Mouse (Mus musculus) frontal cortex, postnatal 25 days (tissue): Measurements from ENCODE around the gene Psmd11.
"Not testable (repeated sequence)": the region's sequence is repeated elsewhere in the genome, so short reads cannot be mapped to it uniquely, and the experiment has no call there.

ENCODE experiments used
- DNase-seq, 2 experiments: peaks; one replicate each; pipeline ENCODE4 v3.0.0; 2022; ENCODE audit warnings: low spot score in 2 of 2

Gene Psmd11

DNA sequence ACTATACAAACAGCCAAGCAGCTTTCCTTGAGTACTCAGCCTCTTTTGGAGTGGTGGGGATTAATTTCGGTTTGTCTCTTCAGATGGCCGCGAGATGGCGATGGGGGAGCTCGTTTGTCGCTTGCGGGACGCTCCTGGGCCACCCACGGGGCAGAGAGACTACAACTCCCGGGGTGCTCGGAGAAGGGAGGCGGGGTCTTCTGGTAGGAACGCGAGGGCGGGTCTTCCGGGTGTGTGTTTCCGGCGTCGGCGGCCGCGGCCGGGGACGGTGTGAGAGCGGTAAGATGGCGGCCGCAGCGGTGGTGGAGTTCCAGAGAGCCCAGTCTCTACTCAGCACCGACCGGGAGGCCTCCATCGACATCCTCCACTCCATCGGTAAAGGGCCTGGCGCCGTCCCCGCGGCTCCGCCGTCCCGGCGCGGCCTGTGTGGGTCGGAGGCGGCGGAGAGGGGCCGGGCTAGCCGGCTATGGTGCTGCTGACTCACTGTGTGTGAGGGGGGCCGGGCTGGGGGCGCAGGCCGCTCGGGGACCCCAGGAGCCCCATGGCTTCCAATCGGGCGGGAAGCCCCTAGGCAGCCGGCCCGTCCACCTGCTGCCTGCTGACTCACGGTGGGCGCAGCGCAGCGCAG is at the start of gene Psmd11:
Gene Psmd11, plus strand, starts transcription at position 235 of the 628 bp plus-strand sequence.
- DNase-seq: peak; percentile 85 to 87

DNA sequence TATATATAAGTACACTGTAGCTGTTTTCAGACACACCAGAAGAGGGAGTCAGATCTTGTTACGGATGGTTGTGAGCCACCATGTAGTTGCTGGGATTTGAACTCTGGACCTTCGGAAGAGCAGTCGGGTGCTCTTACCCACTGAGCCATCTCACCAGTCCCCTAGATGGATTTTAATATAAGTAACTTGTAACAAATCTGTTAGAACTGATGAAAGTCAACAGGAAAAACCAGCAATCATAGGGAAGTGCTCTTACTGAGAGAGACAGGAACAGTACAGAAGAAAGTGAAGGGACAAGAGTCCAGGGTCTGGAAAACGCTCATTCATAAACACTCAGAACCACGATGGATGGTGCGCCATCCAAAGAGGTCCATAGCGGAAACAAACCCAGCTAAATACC is 49.2 kb upstream of the Psmd11 start:
- not testable (repeated sequence) for DNase-seq

DNA sequence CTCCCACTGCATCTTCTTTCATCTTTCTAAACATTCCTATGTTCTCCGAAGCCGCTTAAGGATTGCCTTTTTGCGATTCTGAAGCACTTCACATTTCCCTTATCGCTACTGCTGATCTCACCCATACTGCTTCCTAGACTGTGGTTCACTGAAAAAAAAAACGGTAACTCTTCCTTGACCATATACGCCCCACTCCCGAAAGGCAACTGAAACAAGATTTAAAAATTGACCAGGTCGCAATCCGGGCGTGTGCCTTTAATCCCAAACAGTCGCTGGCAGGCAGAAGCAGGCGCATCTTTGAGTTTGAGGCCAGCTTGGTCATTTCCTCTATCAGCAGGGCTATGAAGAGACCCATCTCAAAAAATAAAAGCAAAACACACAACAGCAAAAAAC is 45.8 kb upstream of the Psmd11 start:
- DNase-seq: no peak

DNA sequence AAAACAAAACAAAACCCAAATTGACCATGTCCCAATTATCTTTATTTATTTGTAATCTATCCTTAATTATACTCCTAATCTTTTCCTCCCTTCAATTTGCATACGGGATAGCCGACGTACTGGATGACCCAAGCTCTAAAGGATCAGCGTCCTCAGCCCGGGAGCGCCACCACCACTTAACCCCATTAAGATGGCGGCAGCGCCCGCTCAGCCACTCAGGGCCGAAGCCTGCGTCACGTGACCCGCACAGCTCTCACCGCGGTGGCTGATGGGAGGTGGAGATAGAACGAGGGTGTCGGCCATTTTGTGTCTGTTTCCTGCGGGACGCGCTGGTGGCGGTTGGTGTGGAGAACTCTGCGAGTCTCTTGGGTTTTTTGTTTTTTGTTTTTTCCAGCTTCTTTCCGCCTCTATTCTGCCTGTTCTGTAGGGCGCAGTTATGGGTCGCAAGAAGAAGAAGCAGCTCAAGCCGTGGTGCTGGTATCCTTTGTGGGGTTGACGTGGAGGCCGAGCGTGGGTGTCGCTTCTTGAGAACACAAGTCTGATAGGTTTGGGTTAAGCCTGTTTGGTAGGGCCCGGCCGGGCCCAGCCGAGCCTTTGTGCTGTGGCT is 45.3 kb upstream of the Psmd11 start, which contains the start of gene Zfp207:
Gene Zfp207, plus strand, starts transcription at position 261 of the 607 bp plus-strand sequence.
- peak; percentile 97 for DNase-seq

DNA sequence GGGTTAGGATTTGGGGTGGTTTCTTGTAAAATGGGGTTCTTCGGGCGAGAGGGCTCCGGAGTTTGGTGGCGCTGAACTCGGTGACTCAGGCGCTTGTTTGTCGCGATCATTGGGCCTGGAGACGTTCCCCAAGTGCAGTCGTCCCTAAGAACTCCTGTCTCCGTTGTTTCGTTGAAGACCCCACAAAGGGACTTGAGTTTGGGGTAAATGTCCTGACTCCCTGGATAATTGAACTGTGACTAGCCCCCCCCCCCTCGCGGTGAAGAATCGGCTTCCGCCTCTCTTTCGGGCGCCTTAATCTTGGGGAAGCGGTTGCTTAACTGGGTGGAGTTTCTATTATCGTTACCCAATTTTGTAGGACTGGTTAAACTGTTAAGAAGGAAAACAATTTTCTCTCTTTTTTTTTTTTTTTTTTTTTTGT is 44.8 kb upstream of the Psmd11 start:
- no peak for DNase-seq

DNA sequence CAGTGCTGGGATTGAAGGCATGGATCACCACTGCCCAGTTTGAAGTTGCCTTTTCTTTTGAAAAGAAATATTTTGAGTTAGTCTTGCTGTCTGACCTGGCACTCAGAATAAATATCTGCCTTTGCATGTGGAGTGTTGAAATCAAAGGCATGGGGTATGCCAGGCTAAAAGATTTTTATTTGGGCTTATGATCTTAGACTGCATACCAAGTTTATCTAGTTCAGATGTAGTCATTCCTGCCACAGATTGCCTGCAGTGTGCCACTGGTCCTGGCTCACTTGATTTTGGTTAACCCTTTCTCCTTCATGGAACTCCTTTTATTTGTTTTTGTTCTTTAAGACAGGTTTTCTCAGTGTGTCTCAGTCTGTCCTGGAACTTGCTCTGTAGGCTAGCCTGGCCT is 44.0 kb upstream of the Psmd11 start:
- no peak for DNase-seq

DNA sequence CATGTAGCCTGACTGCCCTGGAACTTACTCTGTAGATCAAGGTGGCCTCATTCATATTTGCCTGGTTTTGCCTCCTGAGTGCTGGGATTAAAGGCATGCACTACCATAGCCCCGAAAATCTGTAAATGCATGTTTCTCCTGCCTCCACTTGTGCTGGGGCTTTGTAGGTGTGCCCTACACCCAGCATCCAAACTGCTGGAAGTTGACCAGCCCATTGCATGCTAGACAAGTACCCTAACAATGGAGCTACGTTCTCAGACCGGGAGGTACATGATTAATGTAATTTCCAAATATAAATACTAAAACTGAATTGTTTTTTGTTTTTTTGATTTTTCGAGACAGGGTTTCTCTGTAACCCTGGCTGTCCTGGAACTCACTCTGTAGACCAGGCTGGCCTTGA is 43.4 kb upstream of the Psmd11 start:
- no peak for DNase-seq

DNA sequence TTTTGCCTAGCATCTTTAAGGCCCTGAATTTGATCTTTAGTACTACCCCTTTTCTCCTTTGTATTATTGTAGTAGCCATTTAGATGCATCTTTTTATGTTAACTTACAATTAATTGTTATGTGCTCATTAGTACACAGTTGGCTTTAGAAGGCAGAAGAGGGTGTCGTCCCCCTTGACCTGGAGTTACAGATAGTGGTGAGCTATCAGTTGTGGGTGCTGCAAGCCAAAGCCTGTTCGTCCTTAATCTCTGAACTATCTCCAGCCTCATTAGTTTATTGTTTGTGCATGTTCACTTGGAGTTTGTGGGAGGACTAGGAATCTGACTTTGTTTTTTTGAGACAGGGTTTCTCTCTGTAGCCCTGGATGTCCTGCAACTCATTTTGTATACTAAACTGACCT is 41.6 kb upstream of the Psmd11 start:
- no peak for DNase-seq

DNA sequence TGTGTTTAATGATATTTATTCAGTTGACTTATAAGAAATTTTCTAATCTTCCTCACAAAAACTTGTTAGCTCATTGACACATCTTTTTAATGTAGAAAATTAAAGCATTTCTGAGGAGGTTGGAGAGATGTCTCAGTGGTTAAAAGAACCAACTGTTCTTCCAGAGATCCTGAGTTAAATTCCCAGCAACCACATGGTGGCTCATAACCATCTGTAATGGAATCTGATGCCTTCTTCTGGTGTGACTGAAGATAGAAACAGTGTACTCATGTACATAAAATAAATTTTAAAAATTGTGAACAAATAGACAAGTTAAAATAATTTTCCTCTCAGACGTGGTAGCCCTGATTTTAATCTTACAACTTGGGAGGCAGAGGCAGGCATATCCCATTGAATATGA is 38.5 kb upstream of the Psmd11 start:
- DNase-seq: no peak

DNA sequence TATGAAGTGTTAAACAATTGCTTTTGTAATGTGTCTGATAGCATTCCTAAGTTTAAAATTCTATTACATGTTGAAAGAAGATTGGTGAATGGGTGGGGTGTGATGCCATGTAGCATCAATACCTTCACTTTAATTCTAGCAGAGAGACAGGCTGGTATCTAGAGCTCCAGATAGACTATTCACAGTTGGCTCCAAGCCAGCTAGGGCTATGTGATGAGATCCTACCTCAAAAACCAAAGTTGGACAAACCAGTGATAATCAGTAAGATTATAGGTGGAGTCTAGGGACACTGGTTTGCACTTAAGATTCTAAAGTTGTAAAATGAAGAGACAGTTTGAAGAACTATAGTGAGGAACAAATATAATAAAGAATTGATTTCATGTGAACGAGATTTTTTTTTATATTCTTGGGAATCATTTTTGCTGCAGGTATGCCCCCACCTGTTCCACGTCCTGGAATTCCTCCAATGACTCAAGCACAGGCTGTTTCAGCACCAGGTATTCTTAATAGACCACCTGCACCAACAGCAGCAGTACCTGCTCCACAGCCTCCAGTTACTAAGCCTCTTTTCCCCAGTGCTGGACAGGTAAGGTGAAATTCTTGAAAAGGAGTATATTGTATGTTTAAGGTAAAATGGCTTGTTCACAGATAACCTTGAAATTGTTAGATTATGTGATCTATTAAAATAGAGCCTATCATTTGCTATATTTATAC is 36.9 kb upstream of the Psmd11 start:
- DNase-seq: no peak

DNA sequence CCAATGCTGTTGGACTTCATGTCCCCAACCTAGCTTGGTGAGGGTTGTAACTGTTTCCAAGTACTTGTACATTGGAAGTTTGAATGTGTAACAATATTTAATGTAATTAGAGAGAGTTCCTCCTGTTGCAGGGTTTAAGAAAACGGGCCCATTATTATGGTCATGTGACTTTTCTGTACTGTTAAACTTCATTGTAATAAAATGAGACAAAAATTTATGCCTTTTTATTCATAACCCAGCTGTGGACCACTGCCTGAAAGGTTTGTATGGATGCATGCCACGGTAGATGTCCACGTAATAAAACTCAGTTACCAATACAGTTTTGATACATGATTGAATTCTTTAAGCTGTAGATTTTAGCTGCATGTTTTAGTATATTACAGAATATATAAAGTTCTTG is 32.5 kb upstream of the Psmd11 start:
- DNase-seq: no peak

DNA sequence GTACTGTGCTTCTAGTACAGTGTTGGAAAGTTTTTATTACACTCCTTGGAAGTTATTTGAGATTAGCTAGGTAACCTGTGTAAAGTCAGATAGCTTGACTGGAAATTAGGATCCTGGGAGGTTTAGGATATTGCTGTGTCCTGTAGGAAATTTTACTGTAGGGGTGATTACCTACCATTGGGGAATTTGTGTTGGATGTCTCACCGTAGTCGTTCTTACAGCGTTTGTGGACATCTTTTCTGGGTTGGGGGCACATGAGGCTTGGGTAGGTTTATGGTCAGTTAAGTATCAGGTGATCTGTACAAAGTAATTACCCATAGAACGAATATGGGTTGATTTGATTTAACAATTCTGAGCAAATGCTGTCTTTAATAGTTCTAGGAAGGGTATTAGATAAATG is 31.8 kb upstream of the Psmd11 start:
- no peak for DNase-seq

DNA sequence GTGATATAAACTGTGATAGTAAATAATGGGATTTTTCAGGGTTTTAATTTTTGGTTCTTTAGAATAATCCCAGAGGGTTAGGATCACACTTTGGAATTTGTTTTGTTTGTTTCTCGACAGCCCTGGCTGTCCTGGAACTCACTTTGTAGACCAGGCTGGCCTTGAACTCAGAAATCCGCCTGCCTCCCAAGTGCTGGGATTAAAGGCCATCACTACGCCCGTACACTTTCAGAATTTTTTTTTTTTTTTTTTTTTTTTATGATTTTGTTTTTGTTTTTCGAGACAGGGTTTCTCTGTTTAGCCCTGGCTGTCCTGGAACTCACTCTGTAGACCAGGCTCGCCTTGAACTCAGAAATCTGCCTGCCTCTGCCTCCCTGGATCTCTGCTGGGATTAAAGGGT is 20.5 kb upstream of the Psmd11 start:
- DNase-seq: not testable (repeated sequence)

DNA sequence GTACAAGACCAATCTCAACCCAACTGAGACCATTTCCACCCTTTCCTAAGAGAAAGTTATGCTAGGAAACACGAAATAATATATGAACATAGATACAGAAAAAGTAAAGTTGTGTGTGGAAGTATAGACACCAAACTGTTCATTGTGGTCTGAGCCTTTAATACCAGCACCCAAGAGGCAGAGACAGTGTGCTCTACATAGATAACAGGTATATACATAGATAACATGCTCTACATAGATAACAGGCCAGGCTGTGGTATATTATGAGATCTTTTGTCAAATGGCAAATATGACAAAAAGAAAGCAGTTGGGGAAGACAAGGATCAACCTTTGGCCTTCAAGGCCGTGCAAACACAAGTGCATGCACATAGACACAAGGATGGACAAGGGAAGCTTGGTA is 18.0 kb upstream of the Psmd11 start:
- no peak for DNase-seq

DNA sequence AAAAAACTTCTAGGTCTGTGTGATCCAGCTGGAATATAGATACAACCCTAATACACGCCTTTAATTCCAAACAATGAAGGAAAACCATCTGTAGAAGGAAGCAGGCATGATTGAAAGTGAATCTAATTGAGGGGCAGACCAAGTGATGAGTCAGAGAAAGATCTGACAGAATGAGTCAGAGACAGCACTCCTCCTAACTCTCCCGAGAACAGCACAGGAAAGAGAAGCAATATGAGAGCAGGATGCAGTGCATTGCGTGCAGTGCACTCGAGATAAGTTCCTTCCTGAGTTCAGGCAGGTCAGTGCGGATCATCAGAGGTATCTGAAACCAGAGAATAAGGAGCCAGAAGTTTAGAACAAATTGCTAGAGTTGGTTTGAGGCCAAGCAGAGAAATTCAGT is 11.3 kb upstream of the Psmd11 start:
- DNase-seq: no peak

DNA sequence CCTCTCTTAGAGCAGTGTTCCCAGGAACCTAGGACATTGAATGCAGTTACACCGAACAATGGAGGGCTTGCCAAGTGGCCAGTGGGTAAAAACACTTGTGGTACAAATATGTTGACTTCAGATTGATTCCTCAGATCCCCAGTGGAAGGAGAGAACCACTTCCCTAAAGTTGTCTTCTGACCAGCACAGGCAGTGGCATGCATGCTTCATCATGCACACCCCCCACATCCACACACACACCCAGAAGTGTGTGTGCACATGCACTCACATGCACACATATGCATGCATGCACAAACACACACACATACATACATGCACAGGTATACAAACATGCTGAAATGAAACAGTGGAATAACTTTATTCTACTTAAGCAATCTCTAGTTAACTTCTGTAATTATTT is 8.7 kb upstream of the Psmd11 start:
- DNase-seq: no peak

DNA sequence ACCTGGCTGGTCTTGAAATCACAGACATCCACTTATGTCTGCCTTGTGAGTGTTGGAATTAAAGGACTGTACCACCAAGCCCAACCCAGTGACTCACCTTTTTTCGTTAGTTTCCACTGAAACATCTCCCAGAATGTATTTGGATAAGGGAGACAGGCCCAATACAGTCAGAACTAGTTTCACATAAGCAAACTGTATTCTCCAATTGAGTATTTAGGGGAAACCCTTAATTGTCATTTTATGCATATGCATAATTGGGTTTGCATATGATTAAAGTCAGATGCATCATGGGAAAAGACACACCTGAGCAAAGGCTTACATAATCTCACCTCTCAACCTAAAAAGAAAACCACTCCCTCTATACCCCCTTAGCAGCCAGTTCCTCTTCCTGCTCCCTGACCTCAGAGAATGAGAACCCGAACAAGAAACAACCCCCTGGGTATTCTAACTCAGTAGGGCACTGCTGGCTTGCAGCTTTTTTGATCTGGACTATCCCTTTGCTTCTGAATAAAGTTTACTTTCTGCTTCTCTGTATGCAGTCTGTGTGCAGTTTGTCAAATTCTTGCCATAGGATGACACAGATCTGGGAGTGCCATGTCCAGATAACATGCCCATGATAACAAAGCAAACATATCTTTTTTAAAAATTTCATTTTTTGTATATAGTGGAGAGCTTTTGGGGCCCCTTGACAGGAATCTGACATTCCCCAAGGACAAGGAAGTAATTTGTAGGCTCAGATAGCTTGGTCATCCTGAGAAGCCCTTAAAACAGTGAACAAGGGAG is 8.0 kb upstream of the Psmd11 start:
- no peak for DNase-seq

DNA sequence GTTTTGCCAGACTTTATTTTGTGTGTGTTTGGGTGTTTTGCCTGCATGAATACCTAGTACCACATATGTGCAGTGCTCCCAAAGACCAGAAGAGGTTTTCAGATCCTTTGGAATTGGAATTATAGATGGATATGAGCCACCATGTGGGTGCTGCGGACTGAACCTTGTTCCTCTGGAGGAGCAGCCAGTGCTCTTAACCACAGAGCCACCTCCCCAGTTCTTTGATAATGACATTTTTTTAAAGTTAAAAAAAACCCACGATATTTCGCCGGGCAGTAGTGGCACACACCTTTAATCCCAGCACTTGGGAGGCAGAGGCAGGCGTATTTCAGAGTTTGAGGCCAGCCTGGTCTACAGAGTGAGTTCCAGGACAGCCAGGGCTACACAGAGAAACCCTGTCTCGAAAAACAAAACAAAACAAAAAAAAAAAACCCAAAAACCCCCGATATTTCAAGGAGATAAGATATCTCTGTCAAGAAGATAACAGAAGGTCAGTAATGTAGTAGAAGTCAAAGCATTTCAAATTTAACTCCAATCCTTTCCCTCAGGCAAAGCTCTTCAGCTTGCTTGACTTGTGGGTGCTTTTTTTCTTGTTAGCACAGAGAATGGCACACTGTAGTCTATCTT is 6.9 kb upstream of the Psmd11 start:
- DNase-seq: no peak

DNA sequence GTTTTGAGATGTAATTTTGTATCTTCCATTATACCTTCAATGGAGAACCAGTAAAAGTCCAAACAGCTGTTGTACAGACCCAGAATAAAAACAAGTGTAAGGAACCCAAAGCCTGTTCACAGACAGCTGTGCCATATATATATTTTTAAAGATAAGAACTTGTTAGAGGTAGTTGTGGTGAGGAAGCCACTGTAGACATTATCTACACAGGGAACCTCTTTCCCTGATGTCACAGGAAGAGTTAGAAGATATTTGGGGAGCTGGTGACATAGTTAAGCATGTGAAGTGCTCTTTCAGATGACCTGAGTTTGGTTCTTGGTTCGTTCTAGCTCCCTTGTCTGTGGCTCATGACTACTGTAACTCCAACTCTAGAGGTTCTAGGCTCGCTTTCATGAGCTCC is 3.7 kb upstream of the Psmd11 start:
- no peak for DNase-seq

DNA sequence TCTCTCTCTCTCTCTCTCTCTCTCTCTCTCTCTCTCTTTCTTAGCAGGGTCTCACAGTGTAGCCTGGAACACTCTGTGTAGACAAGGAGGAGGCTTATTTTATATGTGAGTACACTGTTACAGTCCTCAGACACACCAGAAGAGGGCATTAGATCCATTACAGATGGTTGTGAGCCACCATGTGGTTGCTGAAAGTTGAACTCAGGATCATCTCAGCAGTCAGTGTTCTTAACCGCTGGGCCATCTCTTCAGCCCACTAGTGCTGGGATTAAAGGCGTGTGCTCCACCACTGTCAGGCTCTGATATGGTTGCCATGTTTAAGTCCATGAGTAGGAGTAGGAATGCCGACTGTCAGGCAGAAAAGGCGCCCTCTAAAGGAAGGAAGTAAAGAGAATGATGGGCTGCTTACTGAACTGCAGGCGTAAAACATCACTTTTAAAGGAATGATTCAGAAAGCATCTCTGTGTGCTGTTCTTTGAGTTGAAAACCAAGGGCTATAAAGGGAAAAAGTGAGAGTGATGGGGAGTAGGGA is 3.1 kb upstream of the Psmd11 start:
- DNase-seq: no peak

DNA sequence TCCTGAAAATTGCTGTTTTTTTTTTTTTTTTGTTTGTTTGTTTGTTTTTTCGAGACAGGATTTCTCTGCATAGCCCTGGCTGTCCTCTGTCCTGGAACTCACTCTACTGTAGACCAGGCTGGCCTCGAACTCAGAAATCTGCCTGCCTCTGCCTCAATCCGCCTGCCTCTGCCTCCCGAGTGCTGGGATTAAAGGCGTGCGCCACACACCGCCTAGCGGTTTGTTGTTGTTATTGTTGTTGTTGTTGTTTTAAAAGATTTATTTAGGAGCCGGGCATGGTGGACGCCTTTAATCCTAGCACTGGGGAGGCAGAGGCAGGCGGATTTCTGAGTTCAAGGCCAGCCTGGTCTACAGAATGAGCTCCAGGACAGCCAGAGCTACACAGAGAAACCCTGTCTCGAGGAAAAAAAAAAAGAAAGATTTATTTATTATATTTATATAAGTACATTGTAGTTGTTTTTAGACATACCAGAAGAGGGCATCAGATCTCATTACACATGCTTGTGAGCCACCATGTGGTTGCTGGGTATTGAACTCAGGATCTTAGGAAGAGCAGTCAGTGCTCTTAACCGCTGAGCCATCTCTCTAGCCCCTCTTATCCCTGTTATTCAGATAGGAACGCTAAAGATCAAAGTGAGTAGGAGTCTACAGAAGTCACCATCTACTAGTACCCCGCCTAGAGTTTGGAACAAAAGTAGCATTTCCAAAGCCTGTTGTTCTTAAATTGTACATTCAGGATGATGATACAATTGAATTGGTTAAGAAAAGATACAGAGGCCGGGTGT is 2.2 kb upstream of the Psmd11 start:
- not testable (repeated sequence) for DNase-seq
